Mouse (Mus musculus) liver, embryonic 14.5 days (tissue): ENCODE data around the gene Phactr4.

Source experiments
- CTCF ChIP-seq: IDR thresholded peaks from 2 replicates; pipeline ENCODE4 v1.5.1; 2016; ENCODE audit warnings: antibody characterized with exemption, low read depth, control low read depth
- EP300 ChIP-seq: IDR thresholded peaks from 2 replicates; pipeline ENCODE4 v1.6.1; 2016; ENCODE audit warnings: antibody characterized with exemption, low read depth

GRCm38 (mm10) chr4:132345135-132345842, 77.0 kb downstream of the Phactr4 start:
- peak; percentile 93 for TF ChIP-seq CTCF
- TF ChIP-seq EP300 = 0 out of 2 replicates have a peak, but pooled peaks have one; percentile 25
